Mouse (Mus musculus) embryo, embryonic 9.5 days (tissue): ENCODE data around the gene Vps39.
A peak's percentile ranks its signal among the peaks of the same experiment; 100 is the strongest.

ENCODE experiments used
- DNase-seq: peaks from one replicate; pipeline ENCODE4 v3.0.0-alpha.2; 2017; ENCODE audit errors: extremely low spot score

Gene Vps39

GRCm38 (mm10) chr2:120352682-120353646 lies at the start of gene Vps39:
Gene Vps39 (minus strand): TSS chr2:120353137.
- DNase-seq: peak; percentile 88

- no peak for DNase-seq
Observed at GRCm38 (mm10) chr2:120397951-120398350, 45.0 kb upstream of the Vps39 start.

GRCm38 (mm10) chr2:120392406-120392805 lies 39.5 kb upstream of the Vps39 start:
- DNase-seq: no peak

- DNase-seq: no peak
Observed at GRCm38 (mm10) chr2:120390934-120391333, 38.0 kb upstream of the Vps39 start.

DNA sequence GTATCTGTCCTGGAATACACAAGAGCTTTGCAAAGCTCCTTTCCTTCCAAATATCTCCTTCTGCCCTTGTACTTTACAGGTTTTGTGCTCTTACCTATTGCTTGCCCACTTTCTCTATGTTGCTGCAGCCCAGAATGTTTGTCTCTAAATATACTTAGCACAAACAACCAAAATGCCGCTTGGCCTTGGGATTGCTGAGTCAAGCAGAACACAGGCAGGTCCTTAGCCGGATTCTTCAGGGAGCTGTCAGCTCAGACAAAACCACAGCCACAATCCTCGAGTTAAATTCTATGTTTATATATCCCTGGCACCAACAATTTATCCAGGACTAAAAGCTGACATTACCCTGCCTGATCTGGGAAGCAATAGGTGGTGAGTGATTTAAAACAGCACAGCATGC lies 36.4 kb upstream of the Vps39 start:
- no peak for DNase-seq

GRCm38 (mm10) chr2:120387291-120387690 lies 34.4 kb upstream of the Vps39 start:
- no peak for DNase-seq

GRCm38 (mm10) chr2:120386264-120386663 lies 33.3 kb upstream of the Vps39 start:
- DNase-seq: no peak

DNA sequence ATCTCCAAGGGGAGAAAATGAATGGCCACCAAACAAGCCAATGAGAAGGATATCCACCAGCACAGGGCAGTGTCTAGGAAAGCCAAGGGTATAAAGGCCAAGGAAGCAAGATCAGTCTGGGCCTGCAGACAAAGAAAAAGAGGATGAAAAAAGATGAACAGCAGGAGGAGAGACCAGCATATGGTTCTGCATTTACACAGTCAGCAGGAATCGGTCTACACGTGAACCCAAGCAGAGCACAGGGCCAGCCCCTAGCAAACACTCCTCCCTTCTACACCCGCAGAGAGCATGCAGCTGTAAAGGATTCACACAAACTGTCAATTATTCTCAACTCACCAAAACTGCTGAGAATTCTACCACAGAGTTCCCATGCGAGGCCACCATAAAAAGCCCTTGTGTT lies 20.9 kb upstream of the Vps39 start:
- no peak for DNase-seq

- DNase-seq: no peak
Observed at GRCm38 (mm10) chr2:120367416-120368207, 14.7 kb upstream of the Vps39 start.

GRCm38 (mm10) chr2:120366501-120366900 lies 13.6 kb upstream of the Vps39 start:
- DNase-seq: no peak

DNA sequence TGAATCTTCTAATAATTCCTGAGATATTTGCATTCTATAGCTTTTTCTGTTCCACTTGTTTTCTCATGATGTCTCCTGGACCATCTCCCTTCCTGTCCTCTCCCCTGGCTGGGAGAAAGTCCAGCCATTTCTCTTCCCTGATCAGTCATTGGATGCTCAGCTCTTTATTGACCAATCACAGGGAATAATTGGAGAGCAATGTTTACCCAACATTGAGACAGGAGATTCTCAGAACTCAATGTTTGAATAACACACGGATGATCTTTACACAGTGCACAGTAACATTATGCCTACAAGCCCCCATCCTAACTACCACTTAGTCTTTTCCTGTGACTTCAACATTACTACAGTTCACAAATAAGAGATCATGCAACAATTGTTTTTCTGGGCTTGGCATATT lies 7.5 kb upstream of the Vps39 start:
- no peak for DNase-seq

- DNase-seq: no peak
Observed at GRCm38 (mm10) chr2:120351321-120351720, 1.6 kb downstream of the Vps39 start.

DNA sequence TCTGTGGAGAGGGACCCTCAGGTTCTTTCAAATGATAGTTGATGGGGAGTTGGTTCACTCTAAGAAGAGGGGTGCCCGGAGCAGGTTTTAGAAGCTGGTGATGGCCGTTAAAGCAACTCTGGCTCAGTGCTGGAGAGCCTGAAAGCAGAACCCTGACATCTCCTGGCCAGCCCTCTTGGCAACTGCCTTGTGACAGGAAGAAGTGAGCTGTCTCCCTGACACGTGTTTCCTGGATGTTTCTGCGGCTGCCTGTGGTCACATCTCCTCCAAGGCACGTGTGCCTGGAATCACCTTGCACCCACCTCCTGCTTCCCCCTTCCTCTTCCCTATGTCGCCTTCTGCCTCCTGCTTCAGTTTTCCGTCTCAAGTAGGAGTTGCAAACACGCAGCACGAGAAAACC lies 4.8 kb downstream of the Vps39 start:
- DNase-seq: no peak

GRCm38 (mm10) chr2:120341741-120342140 lies 11.2 kb downstream of the Vps39 start:
- no peak for DNase-seq

DNA sequence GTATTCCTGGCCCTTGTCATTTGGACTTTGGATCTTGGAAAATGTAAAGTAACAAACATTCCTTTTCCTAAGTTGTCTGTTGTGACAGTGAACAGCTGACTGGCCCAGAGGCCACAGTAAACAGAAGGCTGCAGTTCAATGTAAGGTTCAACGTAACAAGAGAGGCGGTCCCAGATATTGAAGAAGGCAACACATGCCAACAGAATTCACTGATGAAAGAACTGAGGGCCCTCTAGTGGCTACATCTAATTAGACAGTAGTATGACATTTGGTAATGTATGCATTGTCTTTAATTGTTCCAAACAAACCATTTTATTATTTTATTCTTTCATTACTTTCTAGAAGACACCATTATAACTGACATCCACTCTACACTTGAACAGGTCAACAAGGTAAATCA lies 15.1 kb downstream of the Vps39 start:
- no peak for DNase-seq

GRCm38 (mm10) chr2:120331575-120331974 lies 21.4 kb downstream of the Vps39 start:
- no peak for DNase-seq

DNA sequence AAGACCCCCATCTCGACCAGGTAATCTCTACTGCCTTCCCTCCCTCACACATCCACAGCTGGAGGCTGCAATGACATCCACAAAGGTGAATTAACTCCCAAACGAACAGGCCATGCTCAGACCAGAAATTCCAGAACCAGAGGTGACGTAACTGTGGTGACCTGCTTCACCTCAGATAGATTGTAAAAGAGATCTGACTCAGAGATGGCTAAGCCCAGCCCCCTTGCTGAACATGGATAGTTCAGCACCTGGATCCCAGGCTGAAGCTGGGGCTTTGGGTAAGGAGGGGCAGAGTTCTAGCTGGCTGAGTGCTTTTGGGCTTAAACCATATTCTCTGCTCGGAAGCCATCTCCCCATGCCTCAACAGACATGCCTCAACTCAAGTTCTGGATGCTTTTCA lies 37.9 kb downstream of the Vps39 start:
- DNase-seq: no peak

DNA sequence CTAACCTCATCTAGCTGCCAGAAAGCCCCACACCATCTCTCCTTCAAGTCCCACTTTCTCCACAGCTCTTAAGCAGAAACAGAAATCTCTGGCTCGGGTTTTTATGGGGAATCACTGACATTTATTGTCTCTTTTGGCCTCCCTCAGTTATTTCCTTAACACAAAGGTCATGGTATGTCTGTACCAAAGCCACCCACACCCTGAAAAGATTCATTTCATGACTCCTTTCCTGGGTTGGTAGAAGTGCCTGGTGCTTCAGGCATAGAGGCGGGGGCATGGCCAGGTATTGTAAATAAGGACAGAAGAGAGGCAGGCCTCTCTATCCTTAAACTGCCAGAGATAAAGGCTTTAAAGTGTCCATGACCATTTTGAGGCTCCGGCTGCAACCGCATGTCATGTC lies 38.5 kb downstream of the Vps39 start:
- DNase-seq: no peak

DNA sequence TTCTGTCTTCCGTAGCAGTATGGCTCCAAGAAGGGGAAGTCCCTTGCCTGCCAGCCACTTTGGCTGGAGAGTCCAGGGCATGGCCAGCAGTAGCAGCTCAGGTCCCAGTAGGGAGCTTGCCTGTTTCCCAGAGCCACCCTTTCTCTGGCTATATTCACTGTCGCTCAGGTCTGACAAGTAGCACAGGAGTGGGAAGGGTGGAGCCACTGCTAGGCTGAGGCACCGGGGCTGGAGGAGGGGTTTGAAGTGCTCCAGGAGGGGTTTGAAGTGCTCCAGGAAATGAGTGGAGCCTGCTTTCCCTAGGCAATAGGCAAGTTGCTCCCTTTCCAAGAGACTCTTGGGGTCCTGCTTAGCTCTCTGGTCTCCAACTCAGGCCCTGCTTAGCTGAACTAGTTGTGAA lies 39.0 kb downstream of the Vps39 start, which contains the start of gene Pla2g4f:
Pla2g4f (minus strand) TSS at position 190 of the 400 bp plus-strand sequence.
- no peak for DNase-seq

GRCm38 (mm10) chr2:120312276-120312825 lies 40.6 kb downstream of the Vps39 start:
- DNase-seq: no peak

GRCm38 (mm10) chr2:120304113-120304512 lies 48.8 kb downstream of the Vps39 start:
- DNase-seq: no peak

GRCm38 (mm10) chr2:120301076-120301475 lies 51.9 kb downstream of the Vps39 start:
- DNase-seq: no peak
